Mouse (Mus musculus) cerebellum, adult 11-12 months (tissue): ENCODE results near the gene Tmbim1.
"Not testable (repeated sequence)": the region's sequence is repeated elsewhere in the genome, so short reads cannot be mapped to it uniquely, and the experiment has no call there.

Source experiments
- DNase-seq: peaks from one replicate; pipeline ENCODE4 v3.0.0; 2022

The Tmbim1 gene

DNA sequence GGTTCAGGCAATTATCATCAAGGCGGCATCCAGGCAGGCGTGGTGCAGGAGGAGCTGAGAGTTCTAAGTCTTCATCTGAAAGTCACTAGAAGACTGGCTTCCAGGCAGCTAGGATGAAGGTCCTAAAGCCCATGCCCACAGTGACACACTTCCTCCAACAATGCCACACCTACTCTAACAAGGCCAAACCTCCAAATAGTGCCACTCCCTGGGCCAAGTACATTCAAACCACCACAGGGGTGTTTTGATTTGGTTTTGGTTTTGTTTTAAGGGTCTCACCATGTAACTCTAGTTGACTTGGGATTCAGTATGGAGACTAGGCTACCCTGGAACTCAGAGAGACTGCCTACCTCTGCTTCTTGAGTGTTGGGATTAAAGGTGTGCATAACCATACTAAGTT is at the start of gene Tmbim1:
Tmbim1 (minus strand) TSS at position 101 of the 400 bp plus-strand sequence.
- DNase-seq: no peak

DNA sequence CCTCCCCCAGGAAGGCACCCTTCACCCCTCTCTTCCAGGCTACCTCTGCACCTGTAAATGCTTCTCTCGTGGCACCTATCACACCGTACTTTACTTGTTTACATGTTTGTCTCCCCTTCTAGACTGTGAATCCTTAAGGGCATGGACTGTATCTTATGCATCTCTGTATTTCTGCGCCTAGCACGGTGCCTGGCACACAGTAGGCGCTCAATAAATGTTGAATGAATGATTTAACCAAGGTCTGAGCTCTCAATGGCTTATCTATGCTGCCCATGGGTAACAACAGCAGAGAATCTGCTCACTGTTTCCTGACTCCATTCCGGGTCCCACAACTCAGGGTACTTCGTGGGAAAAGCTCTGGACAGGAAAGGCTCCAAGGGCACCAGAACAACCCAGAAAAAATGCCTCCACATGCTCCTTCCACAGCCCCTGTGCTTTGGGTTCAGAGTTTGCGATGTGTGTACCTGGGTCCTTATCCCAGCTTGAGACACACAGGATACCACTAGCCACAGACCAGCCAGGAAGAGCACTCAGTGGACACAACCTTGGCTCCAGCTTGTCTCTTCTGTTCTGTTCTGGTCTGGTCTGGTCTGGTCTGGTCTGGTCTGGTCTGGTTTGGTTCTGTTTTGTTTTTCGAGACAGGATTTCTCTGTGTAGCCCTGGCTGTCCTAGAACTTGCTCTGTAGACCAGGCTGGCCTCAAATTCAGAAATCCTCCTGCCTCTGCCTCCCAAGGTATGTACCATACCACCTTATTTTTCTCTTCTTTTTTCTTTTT is 48.2 kb upstream of the Tmbim1 start:
- no peak for DNase-seq

DNA sequence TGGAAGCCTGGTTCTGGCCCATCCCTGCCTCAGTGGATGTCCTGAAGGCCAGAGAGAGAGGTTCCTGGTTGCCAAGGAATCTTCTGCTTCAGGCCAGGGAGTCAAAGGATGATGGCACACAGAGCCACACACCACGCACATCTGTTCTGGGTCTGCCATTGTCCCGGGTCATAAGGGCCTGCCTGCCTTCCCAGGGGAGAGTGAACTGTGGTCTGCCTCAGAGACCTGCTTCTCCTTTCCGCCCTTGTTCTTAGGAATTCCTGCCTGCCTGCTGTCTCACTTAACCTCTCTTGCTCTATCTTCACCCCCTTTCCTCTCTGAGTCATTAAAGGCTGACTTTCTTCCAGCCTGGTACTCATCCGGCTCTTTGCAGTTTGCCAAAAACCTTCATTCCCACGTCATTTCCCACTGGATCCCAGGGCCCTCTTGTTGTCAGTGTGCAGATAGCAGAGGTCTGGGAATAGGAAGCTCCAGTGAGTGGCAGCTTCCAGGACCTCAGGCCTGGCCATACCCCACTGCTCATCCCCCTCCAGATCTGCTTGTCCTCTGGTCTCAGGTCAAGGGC is 47.2 kb upstream of the Tmbim1 start:
- DNase-seq: no peak

DNA sequence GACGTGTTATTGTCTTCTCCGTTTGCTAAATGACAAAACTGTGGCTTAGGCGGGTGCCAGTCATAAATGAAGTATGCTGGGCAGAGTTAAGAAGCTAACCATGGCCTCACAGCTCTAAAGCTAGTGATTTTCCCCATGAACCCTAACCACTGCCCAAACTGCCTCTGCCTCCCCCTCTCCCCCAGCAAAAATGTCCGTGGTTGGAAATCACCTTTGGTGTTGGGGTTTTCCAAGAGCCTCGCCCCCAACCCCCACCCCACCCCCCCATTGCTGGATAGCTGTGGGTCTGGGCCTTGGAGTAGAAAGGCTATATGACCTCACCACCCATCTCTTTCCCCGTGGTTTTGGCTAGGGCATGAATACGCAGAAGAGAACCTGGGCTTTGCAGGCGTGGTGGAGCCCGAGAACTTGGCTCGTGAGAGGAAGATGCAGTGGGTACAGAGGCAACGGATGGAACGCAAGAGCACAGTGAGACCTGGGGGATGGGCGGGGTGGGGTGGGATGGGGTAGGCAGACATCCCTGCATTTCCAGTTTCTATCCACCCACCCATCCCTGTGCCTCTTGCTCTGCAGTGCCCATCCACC is 45.9 kb upstream of the Tmbim1 start:
- DNase-seq: no peak

DNA sequence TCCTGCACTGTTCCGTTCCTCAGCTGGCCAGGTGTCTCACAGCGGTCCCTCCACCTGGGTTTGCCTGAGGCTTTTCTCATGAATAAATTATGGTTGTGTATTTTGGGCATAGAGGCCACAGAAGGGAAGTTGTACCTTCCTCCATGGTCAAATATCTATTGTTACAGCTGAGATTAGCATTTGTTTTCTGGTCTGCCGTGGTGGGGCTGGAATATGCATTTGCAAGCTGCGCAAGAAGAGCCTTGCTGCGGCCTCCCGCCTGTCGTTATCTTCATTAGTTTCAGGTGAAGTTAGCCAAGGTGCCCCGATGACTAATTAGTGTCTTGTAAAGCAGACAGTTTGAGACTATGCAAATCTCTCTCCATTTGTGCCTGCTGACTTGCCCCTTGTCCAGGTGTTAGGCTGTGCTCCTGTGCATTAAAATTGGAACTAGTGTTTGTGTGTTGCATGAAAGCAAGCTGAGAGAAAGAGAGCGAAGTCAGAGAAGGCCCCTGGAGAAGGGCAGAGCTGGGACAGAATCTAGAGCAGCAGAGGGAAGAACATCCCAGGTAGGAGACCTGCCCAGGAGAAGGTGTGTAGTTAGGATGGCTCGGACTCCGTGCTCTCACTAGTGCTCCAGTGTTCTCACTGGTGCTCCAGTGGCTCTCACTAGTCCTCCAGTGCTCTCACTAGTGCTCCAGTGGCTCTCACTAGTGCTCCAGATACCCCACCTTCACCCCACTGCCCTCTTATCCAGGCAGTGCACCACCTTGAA is 38.9 kb upstream of the Tmbim1 start:
- DNase-seq: no peak

DNA sequence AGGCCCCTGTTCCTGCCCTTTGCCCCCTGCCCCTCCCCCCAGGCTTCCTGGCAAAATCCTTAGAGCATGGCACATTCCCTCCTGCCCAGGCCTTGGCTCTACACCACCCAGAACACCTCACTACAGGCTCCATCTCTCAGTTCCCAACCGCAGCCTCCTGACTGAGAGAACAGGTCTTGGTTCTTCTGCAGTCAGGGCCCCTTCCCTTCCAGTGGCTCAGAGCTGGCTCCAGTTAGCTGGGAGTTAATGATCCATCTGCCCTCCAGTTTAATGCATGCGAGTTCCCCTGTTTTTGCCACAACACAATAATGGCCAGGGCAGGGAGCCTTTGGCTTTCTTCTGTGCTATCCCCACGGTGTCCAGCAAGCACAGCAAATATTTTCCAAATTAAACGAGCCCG is 37.7 kb upstream of the Tmbim1 start:
- no peak for DNase-seq

DNA sequence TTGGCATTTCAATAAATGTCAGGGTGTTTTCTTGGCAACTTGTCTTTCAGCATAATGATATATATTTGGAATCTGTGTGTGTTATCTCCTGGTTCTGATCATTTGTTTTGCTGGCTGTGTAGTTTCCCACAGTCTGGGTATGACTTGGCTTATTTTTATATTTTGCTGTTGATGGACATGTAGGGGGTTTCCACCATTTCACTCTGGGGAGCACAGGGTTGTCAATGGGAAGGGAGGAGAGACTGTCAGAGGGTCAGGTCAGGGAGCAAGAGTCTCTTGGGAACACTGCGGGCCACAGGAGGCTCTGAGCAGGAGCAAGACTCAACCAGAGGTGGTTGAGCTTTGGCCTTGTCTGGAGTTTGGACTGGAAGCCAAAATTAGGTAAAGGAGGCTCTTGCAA is 36.9 kb upstream of the Tmbim1 start:
- DNase-seq: no peak

DNA sequence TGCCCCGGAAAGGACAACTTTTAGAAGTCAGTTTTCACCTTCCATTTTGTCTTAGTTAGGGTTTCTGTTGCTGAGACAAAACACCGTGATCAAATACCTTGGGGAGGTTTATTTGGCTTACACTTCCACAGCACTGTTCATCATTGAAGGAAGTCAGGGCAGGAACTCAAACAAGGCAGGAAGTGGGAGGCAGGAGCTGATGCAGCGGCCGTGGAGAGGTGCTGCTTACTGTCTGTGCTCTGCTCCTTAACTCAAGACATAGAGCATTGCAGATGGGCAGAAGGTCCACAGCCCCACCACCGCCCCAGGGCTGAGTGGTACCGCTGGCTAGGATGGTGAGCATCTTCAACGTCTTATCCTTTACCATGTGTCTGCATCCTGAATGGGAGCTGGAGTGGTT is 36.5 kb upstream of the Tmbim1 start:
- DNase-seq: no peak

DNA sequence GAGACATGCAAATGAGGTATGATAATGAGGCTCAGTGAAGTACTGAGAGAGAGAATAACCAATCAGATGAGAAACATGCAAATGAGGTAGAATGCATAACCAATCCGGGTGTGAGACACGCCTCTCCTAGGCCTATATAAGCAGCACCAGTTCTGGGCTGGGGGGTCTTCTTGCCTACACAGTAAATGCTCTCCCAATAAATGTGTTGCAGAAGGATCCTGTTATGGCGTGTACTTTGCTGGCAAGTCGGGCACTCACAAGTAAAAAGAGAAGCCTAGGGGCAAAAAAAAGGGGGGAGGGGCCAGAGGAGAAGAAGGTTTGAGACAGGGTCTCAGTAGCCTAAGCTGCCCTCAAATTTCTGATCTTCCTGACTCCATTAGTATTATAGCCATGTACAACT is 35.6 kb upstream of the Tmbim1 start:
- DNase-seq: not testable (repeated sequence)

DNA sequence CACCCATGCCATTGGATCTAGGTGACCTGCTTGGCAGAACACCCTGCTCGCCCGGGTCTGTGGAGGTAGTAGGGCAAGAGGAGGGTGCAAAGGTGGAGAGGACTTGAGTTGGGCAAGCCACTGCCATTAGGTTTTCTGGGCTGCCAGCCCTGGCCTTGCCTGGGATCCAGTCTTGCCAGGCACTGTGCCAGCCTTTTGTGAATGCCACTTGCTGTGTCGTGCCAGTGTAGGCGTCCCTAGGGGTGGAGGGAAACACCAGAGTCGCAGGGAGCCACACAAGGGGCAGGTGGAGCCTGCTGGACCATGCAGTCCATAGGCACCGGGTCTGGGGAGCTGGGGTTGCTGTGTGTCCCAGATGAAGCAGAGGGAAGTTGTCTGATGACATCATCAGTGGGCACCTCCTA is 34.9 kb upstream of the Tmbim1 start:
- DNase-seq: peak; percentile 54

DNA sequence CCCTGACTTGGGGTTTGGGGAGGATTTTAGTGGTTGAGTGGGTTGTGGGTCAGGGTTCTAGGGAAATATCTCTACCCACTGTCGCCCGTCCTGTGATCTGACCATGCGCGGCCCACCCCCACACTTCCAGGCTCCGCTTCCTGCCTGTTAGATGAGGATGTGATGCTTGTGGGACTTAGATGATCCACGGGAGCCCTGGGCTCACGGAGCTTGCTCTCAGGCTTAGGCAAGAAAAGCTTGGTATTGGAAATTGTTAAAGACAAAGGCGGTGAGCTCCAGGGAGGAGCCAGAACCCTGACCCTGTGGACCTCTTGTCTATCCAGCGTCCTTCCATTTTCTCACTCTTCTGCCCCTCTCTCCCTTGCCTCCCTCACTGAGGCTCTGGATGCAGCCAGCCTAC is 34.5 kb upstream of the Tmbim1 start:
- DNase-seq: no peak

DNA sequence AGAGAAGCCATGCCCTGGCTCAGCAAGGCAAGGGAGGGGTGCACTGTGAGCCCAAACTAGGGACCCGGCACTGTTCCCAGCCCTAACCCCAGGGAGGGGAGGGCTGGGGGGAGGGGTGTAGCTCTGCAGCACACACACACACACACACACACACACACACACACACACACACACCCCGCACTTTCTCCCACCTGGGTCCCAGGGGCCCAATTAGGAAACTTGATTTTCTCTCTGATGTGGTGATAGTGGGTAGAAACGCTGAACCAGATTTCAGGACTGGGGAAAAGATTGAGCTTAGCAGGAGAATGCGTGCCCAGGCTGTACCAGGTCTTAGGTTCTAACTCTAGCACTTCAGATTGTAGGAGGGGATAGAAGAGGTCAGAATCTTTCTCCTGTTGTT is 33.2 kb upstream of the Tmbim1 start:
- DNase-seq: no peak

DNA sequence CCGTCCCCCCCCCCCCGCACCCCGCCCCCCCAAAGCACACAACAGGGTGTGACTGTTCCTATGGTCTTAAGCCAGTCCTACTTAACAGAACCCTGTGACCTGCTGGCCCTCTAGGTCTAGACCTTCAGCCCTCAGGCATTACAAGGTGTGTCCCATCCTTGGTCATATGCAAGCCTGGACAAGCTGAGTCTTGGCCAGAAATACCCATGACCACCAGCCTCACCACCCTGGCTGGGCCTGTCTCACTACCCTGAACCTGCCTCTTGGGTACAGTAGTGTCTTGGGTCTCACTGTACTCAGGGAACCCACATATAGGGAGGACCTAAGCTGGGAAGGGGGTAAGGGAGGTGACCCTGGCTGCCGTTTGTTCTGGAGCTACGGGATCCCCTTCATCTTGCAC is 32.6 kb upstream of the Tmbim1 start:
- no peak for DNase-seq

DNA sequence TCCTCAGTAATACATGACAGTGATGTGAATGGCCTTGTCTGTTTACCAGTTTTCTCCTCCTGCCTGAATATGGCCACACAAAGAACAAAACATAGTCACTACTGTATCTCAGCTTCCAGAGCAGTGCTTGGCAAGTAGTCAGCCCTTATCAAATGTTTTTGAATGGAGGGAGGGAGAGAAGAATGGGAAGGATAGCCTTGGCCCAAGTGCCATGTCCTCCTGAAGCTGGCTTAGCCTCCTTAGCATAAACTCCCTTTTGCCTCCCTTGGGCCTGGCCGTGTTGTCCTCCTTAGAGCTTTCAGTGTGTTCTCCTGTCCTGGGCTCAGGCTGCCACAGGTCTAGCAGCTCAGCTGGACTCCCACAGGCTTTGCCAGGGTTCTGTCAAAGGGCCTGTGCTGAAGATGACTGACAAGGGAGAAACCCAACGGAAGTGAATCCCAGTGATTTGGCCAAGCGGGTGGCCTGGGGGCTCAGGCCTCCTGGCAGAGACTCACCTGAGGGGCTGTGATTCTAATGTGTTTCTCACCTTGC is 31.9 kb upstream of the Tmbim1 start:
- peak; percentile 53 for DNase-seq

DNA sequence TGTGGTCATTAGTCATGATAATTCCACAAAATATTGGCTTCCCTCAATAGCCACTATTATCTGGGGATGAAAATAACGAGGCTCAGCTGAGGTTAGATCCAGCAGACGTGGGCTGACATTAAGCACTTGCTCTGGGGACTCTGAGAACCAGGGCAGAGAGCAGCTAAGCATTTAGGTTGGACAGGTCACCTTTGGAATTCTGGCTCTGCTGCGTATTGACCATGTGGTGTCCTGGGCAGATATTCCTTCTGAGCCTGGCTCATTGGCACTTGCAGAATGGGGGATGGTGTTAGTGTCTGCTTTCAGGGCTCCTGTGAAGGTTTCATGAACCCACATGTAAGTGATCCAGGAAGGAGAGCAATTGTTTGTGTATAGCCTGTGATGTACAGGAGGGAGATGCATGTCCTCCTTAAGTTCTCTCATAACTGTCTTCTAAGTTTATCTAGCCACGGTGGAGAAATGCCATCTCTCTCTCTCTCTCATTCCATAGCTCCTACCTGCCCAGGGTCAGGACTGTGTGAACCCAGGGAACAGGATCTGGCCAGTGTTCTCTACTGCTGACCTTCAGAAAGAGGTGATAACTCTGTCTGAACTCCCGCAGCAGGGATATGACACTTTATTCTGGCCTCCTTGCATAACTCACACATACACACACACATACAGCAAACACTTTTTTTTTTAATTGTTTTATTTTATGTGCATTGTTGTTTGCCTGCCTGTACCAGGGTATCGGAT is 30.2 kb upstream of the Tmbim1 start:
- peak; percentile 55 for DNase-seq

DNA sequence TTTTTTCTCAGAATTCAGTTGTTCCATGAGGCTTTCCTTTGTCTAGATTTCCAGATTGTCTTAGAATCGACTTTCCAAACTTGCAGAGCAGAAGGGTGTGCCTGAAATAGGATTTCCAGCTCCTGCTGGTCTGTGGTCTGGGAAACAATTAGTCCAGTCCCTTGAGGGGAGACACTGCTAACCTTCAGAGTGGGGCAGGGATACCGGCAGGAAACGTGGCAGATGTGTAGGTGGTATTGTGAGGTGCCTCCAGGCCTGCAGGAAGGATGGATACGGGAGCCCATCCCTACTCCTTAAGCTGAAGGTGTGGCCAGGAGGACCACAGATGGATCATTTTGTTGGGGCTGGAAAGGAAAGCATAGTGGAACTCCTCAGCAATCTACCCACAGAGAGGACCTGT is 29.6 kb upstream of the Tmbim1 start:
- DNase-seq: no peak

DNA sequence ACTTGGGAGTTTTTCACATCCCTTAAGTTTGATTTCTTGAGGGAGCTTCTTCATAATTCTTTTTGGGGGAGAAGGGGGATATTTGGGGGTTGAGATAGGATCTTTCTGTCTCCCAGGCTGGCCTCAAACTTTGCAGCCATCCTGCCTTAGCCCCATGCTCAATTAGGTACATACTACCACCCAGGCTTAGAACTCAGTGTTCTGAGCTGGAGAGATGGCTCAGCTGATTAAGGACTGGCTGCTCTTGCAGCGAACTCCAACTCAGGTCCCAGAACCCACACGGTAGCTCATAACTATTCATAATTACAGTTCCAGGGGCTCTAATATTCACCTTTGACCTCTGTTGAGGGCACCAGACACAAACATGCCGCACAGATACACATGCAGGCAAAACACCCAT is 29.2 kb upstream of the Tmbim1 start:
- no peak for DNase-seq

DNA sequence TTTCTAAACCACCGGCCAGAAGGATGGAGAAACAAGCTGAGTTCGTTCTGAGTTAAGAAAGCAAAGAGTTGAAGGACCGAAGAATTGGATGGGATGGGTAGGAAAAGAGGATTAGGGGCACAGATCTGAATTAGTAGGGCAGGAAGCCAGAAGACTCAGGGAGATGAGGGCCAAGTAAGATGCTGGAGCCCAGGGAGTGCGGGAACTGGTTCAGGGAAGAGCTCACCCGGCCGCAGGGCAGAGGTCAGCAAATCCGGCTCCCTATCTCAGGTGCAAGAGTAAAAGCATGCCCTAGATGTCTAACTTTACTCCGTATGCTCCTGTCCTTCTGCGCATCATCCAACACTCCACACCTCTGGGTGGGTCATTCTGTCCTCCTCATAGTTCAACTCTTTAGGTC is 27.5 kb upstream of the Tmbim1 start:
- DNase-seq: peak; percentile 61

DNA sequence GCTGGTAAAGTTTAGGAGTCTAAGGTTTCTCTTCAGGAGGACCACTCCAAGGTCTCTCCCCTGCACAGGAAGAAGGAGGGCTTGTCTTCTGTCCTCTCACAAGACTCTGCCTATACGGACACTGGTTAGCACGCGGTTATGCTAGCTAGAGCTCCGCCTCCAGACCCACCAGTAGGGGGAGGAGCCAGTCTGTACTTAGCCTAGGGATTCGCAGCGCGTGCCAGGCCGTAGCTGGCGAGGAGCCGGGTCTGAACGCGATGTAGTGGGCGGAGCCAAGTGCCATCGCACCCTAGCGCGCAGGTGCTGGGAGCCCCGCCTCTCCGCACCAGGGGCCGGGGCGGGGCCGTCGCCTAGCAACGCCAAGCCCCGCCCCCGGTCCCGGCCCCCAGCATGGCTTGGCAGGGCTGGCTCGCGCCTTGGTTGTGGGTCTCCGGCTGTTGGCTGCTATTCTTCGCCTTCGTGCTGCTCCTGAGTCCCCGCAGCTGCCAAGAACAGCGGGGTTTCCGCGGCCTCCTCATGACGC is 26.9 kb upstream of the Tmbim1 start:
- DNase-seq: peak; percentile 95

DNA sequence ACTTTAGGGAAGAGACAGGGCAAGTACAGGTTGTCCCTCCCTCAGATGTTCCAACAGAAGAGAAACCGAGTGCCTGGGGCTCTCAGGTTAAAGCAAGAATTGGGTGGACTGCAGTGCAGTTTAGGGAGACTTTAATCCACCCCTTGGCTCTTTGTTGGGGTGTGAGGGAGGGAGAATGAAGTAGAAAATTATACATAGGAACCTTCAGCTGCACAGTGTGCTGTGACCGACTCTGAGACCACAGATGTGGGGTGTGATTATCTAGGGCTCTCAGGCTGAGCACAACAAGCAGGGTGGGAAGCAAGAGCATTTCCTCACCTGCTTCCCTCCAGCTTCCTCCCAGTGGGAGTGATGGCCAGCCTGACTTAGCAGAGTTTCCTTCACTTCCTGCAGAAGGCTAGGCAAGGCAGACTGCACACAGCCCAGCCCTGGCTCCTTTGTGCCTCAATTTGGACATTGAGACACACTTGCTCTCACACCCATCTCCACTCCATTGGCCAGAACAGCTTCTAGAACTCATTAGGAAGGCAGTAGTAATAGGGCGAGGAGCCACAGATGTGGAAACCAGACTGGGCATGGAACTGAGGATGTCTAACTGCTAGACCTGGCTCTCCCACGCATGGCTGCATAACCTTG is 25.7 kb upstream of the Tmbim1 start:
- no peak for DNase-seq

DNA sequence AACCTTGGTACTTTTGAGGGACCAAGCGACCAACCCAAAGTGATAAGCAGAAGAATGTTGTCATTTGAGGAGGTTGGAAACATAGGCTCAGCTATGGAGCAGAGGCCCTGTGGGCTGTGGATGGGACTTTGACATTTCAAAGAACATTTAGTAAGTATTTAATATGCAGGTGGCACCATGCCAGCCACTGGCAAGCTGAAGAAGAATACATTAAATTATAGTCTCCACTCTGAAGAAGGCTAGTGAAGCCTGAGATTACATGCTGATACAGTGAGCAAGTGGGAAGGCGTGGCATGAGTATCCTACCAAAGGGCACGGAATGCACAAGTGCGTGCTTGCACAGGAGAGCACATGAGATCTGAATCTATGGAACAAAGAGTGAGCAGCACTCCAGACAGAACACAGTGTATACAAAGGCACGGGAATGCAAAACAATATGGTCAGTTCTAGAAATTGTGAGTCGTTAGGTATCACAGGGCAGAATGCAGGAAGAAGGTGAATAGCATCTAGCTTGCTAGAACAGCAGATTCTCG is 24.5 kb upstream of the Tmbim1 start:
- DNase-seq: no peak

DNA sequence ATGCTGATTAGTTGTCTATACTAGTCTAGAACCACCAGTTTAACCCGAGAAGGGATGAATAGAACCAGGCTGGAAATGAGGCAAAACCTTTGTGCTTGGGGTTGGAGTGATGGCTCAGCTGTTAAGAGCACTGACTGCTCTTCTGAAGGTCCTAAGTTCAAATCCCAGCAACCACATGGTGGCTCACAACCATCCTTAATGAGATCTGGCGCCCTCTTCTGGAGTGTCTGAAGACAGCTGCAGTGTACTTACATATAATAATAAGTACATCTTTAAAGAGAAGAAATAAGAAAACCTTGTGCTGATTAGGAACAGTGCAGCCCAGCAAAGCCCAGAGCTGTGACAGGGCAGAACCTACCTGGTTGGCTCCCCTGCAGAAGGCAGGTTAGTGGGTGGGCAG is 21.5 kb upstream of the Tmbim1 start:
- DNase-seq: not testable (repeated sequence)
